Mouse (Mus musculus) right cerebral cortex, postnatal 14 days (tissue): ENCODE measurements around the gene Pth1r.

ENCODE experiments used
- DNase-seq: peaks from one replicate; pipeline ENCODE4 v3.0.0; 2022

The Pth1r gene

GRCm38 (mm10) chr9:110746961-110747360 is at the start of gene Pth1r:
Gene Pth1r, minus strand, starts transcription at chr9:110747145.
- DNase-seq = no peak

GRCm38 (mm10) chr9:110790462-110790861 is 43.5 kb upstream of the Pth1r start:
- DNase-seq = no peak

- no peak for DNase-seq
These were observed 41.2 kb upstream of the Pth1r start for GRCm38 (mm10) chr9:110788169-110788568.

- no peak for DNase-seq
These were observed 36.7 kb upstream of the Pth1r start for GRCm38 (mm10) chr9:110783611-110784010.

GRCm38 (mm10) chr9:110781731-110782130 is 34.8 kb upstream of the Pth1r start:
- peak; percentile 74 for DNase-seq

GRCm38 (mm10) chr9:110781256-110781721 is 34.3 kb upstream of the Pth1r start:
- peak; percentile 97 for DNase-seq

- no peak for DNase-seq
These were observed 32.4 kb upstream of the Pth1r start for GRCm38 (mm10) chr9:110779242-110779913.

GRCm38 (mm10) chr9:110778559-110778958 is 31.6 kb upstream of the Pth1r start:
- no peak for DNase-seq

GRCm38 (mm10) chr9:110778100-110778499 is 31.2 kb upstream of the Pth1r start:
- no peak for DNase-seq

- DNase-seq = no peak
These were observed 28.5 kb upstream of the Pth1r start for GRCm38 (mm10) chr9:110775269-110776022.

- DNase-seq = no peak
These were observed 27.7 kb upstream of the Pth1r start for GRCm38 (mm10) chr9:110774403-110775268.

GRCm38 (mm10) chr9:110772336-110772735 is 25.4 kb upstream of the Pth1r start:
- DNase-seq = no peak

- DNase-seq = no peak
These were observed 16.5 kb upstream of the Pth1r start for GRCm38 (mm10) chr9:110763405-110763804.

- no peak for DNase-seq
These were observed 15.8 kb upstream of the Pth1r start for GRCm38 (mm10) chr9:110762763-110763162.

GRCm38 (mm10) chr9:110760886-110761285 is 13.9 kb upstream of the Pth1r start:
- no peak for DNase-seq

GRCm38 (mm10) chr9:110759265-110759664 is 12.3 kb upstream of the Pth1r start:
- DNase-seq = peak; percentile 55

GRCm38 (mm10) chr9:110758605-110759004 is 11.7 kb upstream of the Pth1r start:
- peak; percentile 42 for DNase-seq

GRCm38 (mm10) chr9:110757816-110758215 is 10.9 kb upstream of the Pth1r start:
- no peak for DNase-seq

- no peak for DNase-seq
These were observed 6.8 kb upstream of the Pth1r start for GRCm38 (mm10) chr9:110753773-110754172.

GRCm38 (mm10) chr9:110752917-110753435 is 6.0 kb upstream of the Pth1r start:
- DNase-seq = no peak

- no peak for DNase-seq
These were observed 4.5 kb upstream of the Pth1r start for GRCm38 (mm10) chr9:110751412-110751811.

GRCm38 (mm10) chr9:110750404-110751187 is 3.7 kb upstream of the Pth1r start:
- DNase-seq = no peak
